Mouse (Mus musculus): ENCODE measurements at regions not wholly inside any gene's neighbourhood (a gene's known extent, or its start where the extent isn't known, plus 50 kb on each side); places are given as distances from the start of the nearest gene placed in this dataset.

DNA sequence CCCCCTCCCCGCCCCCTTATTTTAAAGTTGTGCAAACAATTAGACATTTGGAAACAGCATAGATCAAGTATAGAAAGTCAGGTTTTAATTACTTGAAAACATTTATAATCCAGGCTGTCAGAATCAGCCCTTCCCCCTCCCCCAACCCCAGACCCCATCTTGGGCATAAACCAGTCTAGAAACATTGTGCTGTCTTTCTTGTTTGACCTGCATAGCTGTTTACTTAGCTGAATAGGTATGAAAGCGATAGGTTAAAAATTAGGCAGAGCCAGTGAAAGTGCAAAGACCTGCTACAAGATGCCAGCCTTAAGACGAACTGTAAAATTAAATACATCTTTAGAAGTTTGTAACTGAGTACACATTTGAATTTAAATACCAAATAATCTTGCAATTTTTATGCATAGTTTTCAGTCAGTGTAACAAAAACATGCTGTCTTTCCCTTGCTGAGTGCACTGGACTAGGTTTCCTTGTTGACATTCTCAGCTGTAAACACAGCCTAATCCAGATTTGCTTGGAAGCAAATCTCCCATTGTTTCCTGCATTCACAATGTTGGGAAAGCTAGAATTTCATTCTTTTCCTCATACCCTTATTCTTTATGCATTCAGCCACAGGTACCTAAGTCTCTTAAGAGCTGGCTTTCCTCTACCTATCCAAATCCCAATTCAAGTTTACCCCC is 234.2 kb upstream of the Tbx18 start:
- DNase-seq: no peak

DNA sequence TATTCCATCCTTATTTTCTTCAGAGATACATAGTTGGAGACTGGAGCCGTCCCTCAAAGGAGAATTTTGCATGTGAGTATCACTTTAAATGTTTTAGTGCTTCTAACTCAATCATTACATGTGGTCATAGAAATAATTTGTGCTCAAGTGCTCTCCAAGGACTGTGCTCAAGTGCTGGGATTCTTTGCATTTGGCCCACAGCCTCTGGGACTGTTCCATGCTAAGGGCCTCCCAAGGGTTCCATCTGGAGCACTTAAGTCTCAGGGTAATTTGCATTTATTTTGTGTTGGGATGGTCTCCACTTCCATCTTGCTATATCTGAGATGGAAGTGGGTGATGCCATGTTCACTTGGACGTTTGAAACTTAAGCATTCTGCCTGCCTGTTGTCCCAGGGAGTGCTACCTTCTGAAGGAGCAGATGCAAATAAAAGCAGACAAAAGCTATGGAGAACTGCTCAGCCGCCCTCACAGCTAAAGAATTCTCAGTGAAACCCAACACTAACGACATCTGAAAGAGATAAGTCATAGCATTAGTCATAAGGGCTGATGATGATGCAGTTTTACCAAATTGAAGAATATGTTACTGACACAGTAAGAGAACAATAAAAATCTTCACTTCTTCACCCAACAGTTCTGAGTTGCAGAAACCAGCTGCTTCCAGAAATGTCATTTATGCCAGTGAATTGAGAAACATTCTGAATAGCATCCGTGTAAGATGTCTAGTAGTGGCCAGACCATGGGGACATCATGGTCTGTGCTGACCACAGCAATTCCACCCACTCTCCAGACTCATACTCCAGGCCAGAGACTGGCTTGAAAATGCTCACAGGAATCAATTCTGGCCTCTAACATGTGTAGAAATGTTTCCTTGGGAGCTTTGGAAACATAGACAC is 237.4 kb upstream of the Tbx18 start:
- no peak for DNase-seq

DNA sequence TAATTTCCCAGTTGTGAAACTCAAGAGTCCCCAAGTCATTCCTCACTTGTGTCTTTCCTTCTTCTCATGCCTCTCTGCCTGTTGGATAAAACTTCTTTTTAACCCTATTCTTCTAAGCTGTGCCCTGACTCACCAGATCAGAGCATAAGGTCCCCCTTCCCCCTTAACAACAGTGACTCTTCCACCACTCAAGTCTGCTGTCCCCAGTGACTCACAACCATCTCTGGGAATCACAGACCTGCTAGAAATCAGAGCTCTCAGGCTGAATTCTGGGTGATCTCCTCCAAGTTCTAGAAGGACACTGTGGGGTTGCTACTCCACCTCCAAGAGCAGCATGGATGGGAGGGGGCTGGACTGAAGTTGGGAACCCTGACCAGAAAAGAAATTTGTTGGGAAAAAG is 239.5 kb upstream of the Tbx18 start:
- no peak for DNase-seq

DNA sequence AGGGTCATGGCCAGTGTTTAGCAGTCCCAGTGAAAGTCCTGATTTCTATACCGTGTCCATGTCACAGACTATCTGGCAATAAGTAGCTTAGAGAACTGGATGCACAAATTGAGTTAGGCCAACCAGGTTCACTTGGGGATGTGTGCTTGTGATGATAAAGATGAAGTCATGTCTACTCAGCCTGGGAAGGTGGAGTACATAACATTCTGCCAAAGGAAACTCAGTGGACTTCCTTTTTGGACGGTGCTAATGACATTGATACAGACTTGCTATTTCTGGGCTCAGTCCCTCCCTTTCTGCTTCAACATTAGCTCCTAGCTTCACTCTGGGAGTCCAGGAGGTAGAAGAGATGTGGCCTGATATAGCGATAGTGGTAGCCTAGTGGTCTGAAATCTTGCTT is 240.7 kb upstream of the Tbx18 start:
- no peak for DNase-seq

DNA sequence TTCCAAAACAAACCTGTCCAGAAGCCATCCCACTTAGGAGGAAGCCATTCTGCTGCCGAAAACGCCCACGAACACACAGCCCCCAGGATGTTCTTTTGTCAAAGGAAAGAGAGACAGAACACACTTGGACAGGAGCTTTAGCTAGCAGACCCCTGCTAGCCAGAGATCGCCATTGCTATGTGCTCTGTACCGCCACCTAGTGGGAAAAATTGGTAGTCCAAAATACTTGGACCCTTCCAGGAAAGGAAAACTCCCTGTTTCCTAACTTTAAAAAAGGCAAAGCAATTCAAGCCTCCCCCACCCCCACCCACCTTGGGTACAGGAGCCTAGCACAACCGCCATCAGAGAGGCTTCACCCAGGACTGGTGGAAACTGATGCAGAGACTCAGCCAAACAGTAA is 242.5 kb upstream of the Tbx18 start:
- DNase-seq: peak in 1 of 2 experiments; percentile 9

DNA sequence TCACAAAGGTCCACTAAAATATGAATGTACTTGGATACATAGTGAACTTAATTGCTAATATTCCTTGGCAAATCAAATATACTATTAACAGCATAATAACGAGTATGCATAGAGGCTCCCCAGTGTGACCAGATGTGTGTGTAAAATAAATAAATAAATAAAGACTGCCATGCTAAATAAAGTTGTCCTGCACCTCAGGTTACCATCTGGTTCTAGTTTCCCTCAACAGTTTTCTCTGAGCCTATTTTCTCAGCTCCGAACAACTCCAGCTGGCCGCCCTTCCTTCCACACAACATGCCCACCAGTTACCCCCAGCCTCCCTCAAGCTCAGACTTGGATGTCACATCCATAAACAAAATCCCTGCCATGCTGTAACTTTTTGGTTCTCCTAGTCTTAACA is 253.8 kb upstream of the Tbx18 start:
- DNase-seq: no peak

DNA sequence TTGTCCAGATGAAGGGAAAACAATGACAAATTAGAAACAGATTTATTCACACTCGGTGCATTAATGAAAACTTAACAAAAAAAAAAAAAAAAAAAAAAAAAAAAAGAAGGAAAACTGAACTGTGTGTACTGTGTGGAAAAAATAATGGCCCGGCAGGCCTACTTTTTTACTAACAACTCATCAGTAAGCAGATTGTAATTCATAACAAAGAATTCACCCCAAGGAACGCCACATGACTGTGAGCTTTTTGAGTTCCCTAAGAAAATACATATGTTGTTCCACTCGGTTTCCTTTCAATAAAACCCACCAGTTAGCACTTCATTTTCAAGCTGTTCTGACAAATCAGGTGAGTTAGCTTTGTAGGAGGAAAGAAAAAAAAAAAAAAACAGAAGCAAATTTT is 254.4 kb upstream of the Tbx18 start:
- DNase-seq: no peak

DNA sequence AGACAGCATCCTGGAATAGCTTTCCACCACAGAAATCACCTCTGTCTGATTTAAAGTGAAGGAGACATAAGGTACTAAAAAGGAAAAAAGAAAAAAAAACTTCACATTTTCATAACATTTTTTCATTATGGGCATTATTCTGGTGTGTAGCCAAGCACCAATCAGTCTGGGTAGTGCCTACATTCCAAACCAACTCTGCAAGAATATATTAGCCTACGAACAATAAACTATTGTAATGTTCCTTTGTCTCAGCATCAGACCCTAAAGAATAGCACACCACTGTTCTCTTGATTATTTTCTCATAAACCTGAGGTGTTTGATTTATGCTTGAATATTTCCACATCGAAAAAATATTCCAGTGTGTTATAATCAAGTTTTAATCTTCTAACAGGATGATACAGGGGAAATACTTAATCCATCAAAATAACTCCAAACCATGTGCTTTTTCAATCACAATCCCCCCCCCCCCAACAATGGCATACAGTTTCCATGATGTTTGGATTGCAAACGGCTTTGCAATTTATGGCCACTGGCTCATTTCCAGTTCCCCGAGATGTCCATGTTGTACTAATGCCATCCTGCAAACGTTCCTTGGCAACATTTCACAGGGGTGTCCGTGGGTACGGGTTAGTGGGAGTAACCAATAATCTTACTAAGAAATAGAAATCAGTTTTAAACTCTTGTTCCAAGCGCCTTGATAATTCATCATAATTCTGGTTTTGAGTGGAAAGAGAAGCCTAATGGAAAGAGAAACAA is 275.1 kb upstream of the Tbx18 start:
- DNase-seq: no peak

DNA sequence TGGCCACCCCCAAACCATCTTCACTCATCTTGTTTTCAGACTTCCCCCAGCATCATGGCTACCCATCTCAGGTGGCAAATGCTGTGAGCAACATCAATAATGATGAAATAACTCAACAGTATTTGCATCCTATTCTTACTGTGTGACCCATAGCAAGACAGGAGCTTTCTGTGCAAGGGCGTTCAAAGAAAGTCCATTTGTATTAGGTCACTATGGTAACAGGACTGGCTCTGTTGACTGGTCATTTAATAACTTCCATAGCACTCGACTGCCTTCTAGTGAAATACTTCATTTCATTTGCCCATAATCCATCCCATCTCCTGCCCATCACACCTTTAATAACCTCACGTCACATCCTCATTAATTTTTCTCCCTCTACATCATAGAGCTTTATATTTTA is 292.7 kb upstream of the Tbx18 start:
- DNase-seq: no peak

DNA sequence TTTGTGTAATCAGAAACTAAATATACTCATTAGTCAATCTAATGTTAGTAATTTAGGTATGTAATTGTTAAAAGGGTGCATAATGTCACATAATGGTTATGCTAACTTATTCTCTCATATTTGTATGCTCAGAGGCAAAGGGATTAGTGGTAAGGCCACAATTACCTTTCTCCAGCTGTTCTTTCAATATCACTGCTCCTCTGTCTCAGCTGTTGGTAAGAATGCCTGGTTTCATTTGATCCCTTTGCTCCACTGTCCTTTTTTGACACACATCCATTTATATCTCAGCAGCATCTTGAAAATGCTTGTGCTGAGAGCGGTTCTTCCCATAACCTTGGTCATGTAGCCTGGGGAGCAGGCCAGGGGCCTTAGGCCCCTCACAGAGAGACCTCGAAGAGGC is 294.9 kb upstream of the Tbx18 start:
- no peak for DNase-seq

DNA sequence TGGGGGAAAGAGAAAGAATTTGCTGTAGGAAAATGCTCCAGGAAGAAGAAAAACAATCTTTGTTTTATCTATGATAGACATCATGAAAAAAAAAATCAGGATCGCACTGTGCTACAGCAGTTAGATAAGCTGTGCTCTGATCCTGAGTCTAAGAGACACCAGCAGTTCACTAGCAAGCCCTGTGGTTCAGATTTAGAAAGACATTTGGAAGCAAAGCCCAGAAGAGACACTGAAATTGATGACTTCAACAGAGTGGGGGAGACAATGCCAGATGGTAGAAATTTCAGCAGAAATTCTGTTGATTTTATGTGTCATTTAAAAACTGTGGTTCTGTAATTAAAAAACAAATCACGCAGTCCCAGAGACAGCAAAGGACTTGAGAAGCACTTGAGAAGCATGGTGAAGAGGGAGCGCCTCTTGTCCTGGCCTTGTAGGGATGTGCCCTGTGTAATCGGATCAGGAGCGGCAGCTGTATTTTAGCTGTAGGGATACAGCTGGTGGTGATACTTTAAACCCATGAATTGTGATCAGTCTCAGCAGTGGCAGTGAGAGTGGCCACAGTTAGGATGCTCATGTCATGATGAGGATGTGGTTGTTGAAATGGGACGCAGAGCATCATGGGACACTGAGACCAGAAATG is 296.4 kb upstream of the Nt5e start:
- DNase-seq: no peak

DNA sequence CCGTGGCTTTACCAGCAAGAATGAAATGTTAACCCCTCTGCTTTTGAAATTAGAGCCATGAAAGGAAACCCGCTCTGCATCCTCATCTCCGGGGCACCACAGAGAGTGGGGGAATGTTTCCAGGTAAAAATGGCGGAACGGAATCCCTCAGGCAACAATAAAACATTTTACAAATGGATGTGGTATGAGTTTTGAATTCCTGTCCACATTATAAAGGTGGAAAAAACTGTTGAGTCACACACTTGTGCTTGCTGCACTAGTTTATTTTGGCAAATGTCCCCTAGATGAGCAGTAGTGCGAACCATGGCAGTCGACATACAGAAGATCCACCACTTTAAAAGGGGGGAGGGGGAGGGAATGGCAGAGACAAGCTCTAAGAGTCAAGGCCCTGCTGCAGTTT is 289.4 kb upstream of the Nt5e start:
- DNase-seq: no peak

DNA sequence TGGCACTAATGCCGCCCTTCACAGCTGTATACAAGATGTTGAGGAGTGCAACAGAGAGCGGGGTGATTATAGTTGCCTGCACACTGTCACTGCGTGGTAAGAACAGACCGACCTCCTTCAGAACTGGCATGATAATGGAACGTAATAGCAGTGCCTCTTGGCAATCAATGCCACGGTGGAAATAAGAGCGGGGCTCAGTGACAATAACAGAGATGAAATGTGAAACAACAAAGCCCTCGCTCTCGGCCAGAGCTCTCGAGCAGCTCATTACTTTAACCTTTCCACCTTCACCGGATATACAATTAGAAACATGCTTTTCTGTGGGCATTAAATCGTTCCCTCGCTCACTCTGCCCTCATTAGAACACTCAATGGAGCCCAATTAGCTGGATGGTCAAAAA is 277.7 kb upstream of the Nt5e start:
- no peak for DNase-seq

DNA sequence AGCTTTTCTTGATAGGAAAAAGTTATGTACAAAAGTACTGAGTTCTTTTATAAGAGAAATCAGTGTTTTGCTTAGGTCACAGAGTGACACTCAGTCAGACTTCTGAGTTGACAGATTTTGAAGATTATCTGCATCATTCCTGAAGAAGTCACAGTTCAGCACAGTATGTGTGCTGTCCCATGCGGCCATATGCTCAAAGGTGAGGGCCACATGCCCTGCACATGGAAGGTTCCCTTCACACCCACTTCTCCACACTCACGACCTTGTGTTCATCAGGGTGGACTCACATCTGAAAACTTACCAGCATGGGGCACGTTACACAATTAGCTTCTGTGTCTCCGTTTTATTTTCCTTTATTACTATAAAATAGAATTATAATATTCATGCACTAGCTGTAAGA is 277.2 kb upstream of the Nt5e start:
- no peak for DNase-seq

DNA sequence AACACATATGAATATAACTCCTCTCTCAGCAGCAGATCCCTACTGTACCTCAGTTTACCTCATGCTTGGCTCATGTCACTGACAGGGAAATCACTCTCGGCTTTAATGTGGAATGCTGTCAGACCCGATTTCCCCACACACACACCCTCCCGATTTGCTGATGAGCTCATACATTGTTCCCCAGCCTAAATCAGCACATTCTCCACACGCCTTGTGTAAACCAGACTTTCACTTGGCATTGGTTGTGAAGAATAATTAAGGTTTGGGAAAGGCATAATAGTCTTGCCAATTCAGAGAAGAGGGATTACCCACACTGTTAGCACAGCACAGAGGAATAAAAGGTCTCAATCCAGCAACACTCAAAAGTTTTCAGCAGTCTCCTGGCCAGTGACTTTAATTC is 268.4 kb upstream of the Nt5e start:
- no peak for DNase-seq

DNA sequence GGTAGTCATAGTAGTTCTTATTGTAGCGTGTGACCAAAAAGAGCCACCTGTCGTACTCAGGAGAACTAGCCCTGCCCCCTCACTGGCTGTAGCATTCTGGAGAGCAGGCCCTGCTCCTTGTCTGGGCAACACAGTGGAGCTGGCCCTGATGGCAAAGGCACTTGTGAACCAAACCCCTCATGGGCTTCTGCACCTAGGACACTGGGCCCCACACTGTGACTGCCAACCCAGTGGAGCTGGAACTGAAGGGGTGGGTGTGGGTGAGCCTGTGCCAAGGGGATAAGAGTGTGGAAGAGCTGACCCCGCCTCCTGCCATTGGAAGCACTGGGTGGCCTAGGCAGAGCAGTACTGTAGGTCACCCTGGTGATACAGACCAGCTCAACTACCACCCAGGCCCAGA is 268.0 kb upstream of the Nt5e start:
- DNase-seq: no peak

DNA sequence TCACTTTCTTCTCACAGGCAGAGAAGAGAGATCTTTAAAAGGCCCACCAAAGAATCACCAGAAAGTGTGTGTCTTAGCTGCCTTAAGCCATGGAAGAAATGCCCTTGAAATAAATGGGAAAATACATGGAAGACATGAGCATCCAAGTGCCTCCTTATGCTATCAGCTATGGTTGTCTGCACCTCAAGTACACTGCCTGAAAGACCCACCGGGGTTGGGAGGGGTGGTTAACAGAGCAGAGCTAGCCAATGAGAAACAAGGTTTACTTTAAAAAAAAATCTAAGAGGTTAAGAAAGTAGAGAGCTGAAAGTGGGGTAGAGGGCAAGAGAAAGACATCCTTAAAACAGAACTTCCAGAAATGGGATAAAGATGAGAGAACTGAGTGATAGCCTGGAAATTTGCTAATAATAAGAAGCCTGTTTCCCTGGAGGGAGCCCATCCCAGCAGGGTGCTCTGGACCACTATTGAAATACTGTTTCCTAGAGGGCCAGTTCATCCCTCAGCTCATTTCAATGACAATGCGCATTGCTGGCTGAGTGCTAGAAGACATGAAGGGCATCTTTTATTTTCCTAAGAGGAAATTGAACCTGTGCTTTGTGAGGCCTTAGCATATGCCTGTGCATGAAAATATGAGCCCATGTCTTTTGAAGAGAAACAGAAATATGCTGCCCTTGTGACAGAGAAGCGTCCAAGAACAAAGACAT is 262.9 kb upstream of the Nt5e start:
- no peak for DNase-seq

DNA sequence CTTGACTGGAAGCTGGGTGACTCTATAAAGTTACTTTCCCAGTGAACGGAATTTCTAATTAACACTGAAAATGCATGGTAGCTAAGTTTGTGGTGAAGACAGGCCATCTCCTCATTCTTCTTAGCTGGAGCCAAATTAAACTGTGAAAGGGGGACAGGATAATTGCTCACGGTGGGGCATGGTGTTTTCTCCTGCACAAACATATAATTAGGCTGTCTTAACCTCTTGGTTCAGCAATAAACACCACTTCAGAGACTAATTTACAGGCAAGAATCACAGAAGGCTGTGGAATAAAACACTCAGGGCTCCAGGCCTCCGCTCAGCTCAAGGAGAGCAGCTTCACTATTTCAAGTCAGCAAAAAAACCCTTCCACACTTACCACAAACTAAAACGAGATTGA is 261.9 kb upstream of the Nt5e start:
- DNase-seq: no peak

DNA sequence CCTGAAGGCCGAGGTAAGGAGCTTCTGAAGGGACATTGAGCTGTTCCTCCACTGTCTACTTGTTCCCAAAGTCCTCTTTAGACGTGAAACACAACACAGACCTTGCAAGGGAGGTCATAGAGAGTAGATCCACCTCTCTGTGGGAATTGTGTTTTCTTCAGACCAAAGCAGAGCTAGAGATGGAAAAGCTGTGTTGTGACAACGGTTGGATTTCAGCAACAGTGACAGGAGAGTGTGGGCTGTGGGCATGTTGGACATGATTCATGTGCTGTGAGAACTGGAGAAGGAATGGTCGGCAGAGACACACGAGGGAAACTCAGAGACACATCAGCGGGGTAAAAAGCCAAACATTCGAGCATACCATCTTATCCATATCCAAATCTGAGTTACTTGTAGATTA is 261.2 kb upstream of the Nt5e start:
- DNase-seq: no peak

DNA sequence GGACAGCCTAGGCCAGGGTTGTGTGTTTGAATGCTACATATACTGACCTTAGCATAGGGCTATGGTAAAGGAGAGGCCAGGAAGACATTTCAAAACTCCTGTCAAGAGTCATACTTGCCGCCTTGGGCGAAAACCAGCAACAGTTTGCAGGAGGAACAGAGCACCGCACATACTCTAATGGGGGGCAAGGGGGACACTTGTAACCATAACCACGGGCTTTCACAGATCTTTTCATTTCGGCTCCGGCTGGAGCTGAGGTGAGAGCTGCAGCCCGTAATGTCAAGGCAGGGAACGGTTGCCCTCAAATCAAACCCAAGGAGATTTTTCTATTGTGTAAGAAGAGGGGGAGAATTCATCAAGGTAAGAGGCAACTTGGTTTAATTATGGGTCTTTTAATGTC is 258.7 kb upstream of the Nt5e start:
- DNase-seq: no peak

DNA sequence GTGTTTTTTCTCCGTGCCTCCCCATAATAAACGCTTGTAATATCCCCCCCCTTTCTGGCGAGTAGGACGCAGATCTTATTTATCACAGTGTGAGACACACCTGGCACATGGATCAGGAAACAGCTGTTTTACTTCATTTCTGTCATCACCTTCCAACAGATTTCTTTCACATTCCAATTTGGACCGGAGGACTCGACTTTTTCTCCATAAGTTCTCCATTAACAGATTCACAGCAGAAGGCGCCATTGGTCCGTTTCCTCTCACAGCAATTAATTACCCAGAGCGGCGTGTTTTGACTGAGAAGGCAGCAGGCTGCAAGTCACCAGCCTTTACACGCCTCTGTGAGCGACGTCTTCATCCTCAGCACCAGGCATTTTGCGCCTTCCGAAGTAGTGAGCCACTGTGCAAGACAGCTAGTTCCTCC is 258.1 kb upstream of the Nt5e start:
- DNase-seq: peak in 1 of 2 experiments; percentile 6

DNA sequence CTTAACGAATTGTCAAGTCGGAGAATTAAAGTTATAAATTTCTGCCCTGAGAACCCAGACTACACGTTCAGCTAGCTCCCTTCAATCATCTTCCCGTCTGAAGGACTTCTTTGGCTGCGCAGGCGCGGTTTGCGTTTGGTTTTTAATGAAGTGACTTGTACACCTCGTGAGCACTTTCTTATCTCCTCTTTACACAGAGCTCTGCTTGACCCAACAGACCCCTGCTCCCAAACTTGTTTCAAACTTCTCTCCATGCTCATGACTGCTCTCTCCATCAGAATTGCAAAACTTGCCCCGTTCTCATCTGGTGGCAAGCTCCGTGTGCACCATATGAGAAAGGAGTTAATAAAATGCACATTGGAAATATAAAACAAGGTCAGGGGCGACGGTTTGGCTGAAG is 257.2 kb upstream of the Nt5e start:
- DNase-seq: no peak

DNA sequence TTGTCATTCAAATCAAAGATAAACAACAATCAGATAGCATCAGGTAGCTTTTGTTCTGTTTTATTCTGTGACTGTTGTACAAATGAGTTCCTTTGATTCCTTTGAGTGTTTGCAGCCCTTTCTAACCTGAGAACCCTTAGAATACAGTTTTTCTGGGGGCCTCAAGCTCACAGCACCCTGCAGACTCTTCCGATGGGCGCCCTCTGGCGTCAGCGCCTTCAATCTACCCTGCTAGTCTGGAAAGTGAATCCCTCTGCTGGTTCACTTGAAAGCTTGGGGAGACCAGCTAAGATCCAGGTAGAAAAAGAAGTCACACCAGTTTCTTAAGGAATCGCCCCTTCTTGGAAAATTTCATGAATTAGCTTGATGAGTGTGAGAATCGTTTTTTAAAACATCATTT is 253.8 kb upstream of the Nt5e start:
- peak; percentile 26 to 78 for DNase-seq
